Mouse (Mus musculus) effector memory CD4-positive, alpha-beta T cell, adult 7 months (primary cell): ENCODE data around the gene Epha7. TPM values are rescaled to one million over a fixed set of nuclear protein-coding genes. Genes with fewer than 3 reads are reported as not detected.

Source experiments
- polyA plus RNA-seq: library from polyadenylated mRNA; unstranded; fragments of 100-300 nt; shearing (Covaris generic); gene quantifications from one replicate; pipeline ENCODE4 v1.2.1, GENCODE M21; 2017

Epha7 gene
- 0.23 TPM for polyA plus RNA-seq

DNA sequence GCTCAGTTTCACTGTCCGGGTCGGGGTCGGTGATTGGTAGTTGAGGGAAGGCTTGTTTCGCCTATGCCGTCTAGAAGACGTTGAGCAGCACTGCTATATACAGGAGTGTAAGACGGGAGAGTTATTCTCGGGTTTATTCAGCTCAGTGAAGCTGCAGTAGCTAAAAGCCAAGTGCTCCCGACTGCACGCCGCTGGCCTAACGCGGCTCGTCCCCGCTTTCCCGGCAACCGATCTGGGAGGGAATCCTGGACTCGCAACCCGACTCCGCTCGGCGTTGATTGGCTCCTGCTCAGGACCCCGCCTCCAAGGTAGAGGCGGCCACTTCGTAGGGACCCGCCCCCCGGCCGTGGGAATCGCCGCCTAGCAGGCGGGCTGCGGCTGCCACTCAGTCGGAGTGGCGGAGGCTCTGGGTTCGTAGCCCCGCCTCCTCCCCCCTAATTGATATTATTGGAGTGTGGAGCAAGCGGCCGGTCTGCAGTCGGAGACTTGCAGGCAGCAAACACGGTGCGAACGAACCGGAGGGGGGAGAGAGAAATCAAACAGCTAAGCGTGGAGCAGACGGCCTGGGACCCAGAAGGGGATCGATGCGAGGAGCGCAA is at the start of gene Epha7:
TSS of gene Epha7 (plus strand) at position 441 of the 599 bp plus-strand sequence.

